Mouse (Mus musculus): Measurements from ENCODE around the gene Nfatc4. TPM values are rescaled to one million over a fixed set of nuclear protein-coding genes. Genes with fewer than 3 reads are reported as not detected.
A peak's percentile ranks its signal among the peaks of the same experiment; 100 is the strongest.

Gene Nfatc4
- total RNA-seq (2015) (not detected in 2 replicates), total RNA-seq (2017) (not detected in 2 replicates)

DNA sequence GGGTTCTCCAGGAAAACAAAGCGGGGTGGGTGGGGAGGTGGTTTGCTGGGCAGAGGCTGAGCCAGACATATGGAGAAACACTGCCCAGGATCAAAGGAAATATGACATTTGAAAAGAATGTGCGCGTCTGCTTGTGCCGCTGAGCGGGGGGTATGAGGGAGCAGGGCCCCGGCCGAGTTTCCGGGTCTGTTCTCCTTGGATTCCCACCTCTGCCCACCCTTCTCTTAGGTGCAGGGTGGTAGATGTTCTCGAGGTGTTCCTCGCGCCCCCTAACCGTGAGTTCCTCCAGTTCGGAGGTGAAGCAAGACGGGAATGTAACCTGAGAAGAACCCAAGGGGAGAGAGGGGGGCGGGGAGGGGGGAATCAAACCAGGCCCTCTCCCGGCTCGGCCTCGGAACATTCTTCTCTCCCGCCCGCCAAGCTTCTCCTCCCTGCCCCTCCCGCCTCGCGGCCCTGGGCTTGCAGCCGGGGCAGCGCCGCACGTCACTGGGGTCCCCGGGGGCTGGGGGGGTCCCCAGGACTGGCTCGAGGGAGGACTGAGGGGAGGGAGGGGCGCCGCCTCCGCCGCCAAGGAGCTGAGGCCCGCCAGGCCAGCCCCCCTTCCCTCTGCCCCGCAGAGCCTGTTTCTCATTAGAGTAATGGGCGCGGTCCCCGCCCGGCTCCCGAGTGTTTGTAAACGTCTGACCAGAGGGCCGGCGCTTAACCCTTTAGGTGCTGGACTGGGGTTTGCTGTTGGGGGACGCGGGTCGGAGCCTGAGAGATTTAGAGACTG is at the start of gene Nfatc4:
Gene Nfatc4, plus strand, starts transcription at position 154 of the 772 bp plus-strand sequence.
- no peak for ATAC-seq (replicated peaks; ENCODE audit: poor library complexity)

DNA sequence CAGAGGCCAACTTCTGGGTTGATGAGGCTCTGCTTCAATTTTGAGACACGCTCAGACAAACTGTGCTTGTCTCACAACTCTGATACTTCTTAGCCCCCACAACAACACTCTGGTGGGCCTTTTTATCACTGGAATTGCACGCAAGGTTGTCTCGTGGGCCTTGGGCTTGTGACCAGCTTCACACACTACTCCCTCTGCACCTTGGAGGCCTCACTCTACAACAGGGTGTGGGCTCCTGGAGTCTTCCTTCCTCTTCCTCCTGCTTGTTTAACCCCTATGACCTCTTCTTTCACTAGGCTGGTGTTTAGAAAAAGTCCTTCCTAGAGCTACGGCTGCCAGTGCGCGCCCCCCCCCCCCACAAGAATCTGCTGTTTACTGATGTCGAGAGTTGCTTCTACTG is 46.2 kb upstream of the Nfatc4 start:
- no peak for ATAC-seq (replicated peaks; ENCODE audit: poor library complexity)

DNA sequence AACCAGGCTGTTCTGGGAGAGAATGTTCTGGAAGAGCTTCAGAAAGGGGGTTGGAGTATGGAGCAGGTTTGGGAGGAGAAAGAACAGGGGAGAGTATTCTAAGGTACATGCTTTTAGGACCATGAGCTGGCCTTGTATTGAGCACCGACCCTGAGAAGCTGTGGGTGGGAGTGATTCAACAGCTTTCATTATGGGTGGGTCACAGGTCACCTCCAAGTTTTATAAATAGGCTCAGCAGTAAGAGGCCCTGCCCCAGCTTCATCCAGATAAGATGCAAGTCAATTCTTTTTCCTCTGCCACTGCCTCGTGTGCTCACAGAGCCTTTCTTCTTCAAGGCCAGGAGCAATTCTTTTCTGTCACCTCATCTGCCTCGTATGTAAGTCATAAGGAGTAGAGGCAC is 45.8 kb upstream of the Nfatc4 start:
- ATAC-seq (replicated peaks; ENCODE audit: poor library complexity) = no peak

DNA sequence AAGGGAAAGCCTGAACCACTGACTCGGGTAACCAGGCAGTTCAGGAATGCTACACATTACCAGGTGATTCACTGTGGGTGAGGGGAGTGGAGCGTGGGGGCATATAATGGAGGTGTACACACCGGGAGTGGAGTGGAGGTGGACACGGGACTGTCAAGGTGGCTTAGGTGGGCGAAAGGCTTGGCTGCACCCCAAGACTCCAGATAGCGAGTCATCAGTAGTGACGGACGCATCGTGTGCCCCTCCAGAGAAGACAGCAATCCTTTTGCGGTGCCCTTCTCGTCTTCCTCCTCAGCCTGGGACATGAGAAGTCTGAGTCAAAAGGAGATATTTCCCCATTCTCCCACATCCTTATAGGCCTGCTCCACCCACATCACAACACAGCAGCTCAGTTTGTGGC is 45.1 kb upstream of the Nfatc4 start:
- no peak for ATAC-seq (replicated peaks; ENCODE audit: poor library complexity)

DNA sequence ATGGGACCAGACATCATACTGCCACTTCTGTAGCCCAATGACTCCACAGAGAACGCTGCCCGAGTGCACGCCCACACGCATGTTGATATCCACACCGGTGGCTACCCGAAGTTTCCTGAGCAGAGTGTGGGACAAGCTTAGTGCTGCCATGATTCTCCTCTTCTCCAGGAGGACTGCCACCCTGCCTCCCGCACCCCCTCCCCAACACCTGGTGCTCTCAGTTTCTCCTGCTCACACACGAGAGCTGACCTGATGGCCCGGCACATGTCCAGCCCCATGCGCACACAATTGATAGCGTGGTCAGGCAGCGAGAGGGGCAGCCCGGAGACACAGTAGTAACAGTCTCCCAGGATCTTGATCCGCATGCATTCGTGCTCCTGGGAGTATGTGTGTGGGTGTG is 44.3 kb upstream of the Nfatc4 start:
- ATAC-seq (replicated peaks; ENCODE audit: poor library complexity) = no peak

DNA sequence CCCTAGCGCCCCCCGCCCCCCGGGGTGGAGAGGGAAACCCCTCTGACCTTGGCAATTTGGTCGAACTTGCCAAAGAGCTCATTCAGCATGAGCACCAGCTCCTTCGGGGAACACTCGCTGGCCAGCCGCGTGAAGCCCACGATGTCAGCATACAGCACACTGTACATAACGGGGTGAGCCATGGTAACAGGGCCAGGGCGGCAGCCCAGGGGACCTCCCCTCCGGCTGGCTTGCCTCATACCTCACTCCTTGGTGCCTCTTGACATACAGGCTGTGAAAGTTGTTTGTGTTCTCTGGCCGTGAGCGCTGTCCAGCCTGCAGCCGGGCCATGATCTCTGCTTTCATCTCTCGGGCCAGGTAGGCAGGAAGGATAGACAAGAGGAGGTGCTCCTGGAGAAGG is 43.3 kb upstream of the Nfatc4 start:
- no peak for ATAC-seq (replicated peaks; ENCODE audit: poor library complexity)

DNA sequence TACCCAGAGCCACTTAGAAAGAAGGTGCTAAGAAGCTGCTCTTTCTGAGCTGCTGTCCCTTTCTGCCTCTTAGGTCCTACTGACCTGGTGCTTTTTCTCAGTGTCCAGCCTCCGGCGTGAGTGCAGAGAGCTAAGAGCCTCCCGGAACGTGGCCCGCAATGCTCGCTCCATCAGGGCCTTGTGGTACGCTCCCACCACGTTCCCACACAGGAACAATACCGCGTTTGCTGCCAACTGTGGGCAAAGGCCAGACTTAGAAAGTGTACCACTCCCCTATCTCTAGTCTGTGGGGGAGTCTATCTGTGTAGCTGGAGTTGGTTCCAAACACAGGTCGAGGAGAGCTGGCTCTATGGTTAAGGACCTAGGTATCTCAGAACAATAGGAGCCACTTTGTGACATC is 42.2 kb upstream of the Nfatc4 start:
- no peak for ATAC-seq (replicated peaks; ENCODE audit: poor library complexity)

DNA sequence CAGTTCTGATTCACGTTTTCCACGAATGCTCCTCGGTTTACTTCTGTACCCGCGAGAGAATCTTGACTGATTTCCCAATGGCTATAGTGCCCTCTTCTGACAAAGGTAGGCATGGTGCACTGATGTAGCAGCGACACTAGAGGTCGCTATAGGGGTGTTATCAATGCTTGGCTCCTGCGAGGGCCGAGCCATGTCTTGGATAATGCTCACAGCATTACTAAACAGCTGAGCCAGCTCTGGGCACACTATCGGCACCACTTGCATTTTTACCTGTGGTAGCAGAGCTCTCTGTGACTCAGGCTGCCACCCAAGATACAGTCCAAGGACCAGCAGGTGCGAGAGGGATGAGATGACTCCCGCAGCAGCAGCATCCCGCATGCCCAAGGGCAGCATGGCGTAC is 41.6 kb upstream of the Nfatc4 start:
- peak; percentile 96 for ATAC-seq (replicated peaks; ENCODE audit: poor library complexity)

DNA sequence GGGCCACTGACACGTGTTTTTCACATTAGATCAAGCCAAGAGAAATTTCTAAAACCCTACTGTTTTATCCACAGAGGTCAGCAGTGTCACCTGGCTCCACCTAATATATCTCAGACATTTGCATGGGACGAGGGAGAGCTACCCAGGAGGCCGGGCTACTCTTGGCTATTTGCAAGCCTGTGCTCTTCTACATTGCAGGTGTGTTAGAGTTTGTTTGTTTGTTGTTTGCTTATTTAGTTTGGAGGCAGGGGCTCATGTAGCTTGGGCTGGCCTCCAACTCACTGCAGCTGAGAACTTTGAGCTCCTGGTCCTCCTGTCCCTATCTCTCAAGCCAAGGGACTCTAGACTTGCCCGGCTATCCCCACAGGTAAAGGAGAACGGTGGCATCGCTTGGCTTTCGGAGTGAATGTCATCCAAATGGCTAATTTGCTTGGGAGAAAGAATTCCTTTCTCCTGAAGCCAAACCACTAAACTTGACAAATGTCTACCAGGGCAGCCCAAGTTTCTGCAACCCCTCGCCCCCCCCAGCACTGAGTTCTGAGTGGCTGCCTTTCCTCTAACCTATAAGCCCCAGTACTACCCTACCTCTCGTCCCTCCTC is 40.5 kb upstream of the Nfatc4 start:
- no peak for ATAC-seq (replicated peaks; ENCODE audit: poor library complexity)

DNA sequence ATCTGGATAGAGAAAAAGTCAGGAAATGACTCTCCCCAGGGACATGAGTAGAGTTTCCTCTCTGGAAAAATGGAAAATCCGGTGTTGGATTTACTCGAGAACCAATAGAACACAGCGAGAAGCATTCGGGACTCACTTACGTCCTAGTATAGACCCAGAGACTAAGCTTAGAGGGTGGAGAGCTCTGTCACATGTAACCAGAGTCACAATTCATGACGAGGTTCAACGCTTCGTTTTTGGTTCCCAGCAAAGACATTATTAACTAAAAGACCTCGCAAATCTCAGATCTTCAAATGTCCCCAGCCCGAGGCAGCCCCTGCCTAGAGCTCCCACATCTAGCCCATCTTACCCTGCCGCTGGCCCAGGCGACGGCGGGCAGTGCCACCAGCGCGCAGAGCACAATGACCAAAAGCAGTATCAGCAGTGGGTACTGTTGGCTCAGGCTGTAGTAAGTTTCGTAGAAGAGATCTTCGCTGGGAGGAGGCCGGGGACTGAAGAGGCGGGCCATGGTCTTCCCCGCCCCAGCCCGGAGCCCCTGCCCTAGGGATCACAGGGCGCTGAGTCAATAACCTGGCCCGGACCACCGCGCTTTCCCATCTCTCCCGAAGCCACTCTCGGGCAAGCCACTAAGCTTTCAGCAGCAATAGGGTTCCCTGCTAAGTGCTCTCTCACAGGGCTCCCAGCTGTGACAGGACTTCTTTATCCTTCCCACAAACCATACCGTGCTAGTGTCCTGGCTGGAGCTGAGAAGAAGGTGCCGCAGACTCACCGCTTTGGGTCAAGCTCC is 39.6 kb upstream of the Nfatc4 start:
- no peak for ATAC-seq (replicated peaks; ENCODE audit: poor library complexity)

DNA sequence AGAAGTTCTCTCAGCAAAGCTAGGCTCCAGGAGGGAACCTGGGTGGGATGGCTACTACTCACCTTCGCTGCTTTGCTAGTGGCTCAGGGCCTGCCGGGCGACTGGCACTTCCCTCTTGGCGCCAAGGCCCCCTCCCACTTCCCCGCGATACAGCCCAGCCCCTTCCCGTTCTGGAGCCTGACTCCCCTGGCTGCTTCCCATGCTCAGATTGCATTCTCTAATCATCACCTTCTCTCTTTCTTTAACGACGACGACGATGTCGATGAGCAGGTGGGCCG is 39.0 kb upstream of the Nfatc4 start, which contains the start of gene Adcy4:
Gene Adcy4, minus strand, starts transcription at position 138 of the 278 bp plus-strand sequence.
- no peak for ATAC-seq (replicated peaks; ENCODE audit: poor library complexity)

DNA sequence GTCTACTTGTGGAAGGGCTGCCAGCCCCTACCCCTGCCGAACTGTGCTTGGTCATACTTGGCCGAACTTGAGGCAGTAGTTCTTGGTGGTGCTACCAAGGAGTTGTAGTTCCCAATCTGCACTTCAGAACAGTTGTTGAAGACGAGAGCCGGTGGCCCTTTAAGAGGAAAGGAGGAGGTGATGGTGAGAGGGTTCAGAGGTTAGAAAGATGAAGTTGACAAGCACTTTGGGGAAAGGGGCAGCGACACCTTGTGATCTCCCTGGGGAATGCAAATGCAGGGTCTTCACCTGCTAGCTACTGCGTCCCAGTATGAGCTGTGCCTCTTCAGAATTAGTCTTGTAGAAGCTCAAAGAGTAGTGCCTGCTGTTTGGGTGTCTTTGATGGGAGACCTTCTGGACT is 37.7 kb upstream of the Nfatc4 start:
- no peak for ATAC-seq (replicated peaks; ENCODE audit: poor library complexity)

DNA sequence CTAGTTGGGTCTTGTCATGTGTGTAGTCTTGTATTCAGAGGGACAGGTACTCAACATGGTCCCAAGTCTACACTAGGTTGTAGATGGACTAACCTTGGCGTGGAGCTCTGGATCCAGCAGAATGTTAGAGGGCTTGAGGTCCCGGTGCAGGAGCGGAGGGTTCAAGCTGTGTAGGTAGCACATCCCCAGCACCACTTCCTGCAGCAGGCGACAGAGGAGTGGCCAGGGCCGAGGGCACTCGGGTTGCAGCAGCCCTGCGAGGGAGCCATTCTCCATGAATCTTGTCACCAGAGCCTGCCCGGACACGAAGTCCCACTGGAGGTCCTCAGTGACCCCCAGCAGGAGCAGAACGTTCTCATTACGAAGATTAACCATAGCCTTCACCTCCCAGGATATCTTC is 35.2 kb upstream of the Nfatc4 start:
- ATAC-seq (replicated peaks; ENCODE audit: poor library complexity) = no peak

DNA sequence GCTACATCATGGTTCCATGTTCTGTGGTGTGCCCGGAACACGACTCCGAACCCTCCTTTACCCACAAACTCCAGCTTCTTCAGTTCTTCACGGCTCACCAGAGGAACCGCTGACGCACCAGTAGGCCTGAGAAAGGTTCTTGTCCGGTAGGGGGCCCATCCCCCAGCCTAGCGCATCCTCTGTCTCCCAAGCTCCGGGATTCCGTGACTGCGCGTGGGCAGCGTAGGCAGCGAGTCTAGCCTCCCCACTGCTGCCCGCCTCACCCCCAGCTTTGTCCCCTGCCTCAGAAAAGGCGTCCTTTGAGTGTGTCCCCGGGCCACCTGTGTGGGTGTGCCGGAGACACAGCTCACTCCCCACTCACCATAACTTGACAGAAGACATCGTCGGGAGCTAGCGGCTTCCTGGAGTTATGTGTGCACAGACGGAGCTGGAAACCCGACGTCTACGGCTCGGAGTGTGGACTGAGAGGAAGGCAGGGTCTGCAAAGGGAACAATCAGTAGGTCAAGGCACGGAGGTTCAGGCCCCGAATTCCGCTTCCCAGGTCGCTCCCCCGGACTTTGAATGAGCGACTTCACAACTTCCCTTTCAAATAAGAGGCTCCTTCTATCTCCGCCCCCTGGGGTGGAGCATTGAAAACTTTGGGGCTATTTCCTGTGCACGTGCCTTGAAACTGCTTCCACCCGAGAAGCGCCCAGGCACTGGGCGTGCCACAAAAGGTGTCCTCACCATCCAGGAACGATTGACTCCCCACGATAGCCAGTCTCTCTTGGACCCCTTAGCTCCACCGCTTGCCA is 34.5 kb upstream of the Nfatc4 start, which contains the start of gene Ripk3:
Gene Ripk3, minus strand, starts transcription at position 610 of the 795 bp plus-strand sequence.
- ATAC-seq (replicated peaks; ENCODE audit: poor library complexity) = peak; percentile 89

DNA sequence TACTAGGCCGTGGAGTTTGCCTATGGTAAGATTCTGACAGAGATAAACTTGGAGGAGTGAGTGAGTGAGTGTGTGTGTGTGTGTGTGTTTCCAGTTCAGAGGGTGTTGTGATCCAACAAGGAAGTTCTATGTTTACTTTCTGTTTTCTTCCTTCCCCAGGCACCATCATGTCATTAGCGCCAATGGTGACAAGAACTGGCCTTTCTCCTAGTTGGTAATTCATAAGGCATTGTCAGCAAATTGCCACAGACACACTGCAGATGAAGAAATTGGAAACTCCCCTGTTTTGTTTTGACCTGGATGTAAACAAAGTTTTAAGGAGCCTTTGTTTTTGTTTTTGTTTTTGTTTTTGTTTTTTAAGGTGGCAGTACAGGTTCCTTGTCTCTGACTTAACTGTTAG is 29.5 kb upstream of the Nfatc4 start:
- no peak for ATAC-seq (replicated peaks; ENCODE audit: poor library complexity)

DNA sequence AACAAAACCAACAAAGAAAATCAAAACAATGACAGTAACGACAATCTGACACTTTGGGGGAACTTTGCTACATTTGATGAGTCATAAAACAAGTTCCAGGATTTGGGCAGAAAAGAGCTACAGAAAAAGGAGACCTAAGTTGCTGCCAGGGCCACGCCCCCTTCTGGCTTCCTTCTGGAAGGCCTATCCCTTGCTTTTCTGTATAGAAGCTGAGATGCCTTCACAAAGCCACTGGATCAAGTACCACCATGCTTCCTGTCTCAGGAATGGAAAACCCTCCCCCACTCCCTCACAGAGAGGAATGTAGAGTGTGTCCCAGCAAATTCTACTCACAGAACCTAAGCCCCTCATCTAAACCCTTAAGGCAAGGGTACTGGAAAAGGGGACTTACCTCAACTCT is 29.0 kb upstream of the Nfatc4 start:
- ATAC-seq (replicated peaks; ENCODE audit: poor library complexity) = no peak

DNA sequence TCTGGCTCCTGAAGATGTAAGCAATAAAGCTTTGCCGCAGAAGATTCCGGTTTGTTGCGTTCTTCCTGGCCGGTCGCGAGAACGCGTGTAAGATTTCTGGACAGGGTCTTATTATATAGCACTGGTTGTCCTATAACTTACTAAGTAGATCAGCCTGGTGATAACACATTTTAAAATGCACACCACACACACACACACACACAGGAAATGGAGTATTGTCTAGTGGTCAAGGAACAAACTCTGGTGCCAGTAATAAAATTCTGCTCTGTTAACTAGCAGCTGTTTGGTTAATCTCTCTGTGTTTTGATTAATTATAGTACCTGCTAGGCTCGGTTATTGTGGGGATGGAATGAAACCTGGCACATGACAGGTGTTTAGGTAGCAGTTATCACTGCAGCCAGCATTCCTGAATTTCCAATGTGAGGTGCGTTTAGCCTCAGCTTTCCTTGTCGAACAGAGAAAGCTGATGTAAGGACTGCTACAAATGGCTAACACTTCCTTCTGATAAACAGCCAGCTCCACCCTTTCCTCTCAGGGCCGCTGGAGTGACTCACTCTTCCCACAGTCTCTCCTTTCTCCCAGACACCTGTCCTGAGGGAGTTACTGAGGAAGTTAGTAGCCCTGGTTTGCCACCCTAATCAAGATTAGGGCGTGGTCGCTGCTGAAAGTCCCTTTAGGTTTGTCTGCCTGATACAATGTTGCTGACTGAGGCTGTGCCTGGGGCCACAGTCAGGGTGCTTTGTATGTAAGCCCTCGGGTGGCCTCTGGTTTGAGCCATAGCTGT is 27.4 kb upstream of the Nfatc4 start:
- peak; percentile 37; the same call in 1 of the 2 replicates for ATAC-seq (replicated peaks; ENCODE audit: poor library complexity)

DNA sequence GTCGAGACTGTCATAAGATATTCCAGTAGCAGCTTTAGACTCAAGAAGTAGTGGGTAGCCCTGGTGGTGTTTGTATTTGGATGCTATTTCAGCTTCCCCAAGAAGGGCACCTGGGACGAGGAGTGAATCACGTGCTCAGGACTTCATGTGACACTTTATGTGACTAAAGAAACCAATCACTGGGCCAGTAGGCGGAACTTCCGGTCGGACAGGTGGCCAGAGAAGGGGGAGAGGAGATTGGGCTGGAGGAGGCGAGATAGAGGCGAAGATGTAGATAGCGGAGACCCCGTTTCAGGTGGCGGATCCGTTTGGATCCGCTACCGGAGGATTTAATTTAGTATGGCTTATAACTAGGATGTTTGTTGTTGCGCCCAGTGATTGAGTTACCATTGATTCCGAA is 8.1 kb upstream of the Nfatc4 start:
- ATAC-seq (replicated peaks; ENCODE audit: poor library complexity) = no peak

DNA sequence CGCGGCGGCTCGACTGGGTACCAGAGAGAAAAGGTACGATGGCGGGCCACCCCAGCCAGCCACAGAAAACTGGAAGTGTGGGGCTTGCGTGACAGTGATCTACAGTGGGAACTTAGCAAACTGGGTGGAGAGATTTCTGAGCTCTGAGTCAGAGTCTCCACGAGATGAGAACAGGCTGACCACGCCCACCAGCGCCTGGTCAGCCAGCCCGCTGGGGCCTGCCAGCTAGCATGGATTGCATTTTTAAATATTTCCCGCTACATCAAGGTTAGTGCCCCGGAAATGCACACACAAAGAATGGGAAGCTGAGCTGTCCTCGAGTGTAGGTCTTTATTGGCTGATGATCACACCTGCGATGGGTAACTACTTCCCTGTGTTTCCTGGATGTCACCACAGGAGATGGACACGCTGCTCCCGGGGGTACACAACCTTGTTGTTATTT is 7.6 kb upstream of the Nfatc4 start:
- ATAC-seq (replicated peaks; ENCODE audit: poor library complexity) = no peak

DNA sequence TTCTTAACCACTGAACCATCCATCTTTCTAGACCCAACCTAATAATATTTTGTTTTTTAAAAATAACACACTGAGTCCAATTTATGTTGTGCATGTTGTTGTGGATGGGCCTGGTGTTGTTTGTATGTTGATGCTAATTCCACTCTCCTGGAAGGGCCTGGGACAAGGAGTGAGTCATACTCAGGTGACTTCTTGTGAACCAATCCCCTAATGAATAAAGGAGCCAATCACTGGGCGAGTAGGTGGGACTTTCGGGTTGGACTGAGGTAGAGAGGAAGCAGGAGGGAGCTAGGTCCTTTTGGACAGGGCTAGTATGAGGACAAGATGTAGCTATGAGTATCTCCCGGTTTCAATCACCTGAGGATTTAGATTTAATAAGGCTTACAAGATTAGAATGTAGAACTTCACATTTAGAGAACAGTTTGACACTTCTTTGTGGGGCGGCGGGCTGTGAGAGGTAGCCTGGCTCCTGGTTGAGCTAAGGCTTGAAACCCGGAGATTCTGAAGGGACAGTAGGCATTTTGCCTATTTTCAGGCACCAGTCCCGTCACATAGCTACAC is 3.0 kb upstream of the Nfatc4 start:
- ATAC-seq (replicated peaks; ENCODE audit: poor library complexity) = no peak

Measured in megakaryocyte progenitor cell, adult 5-6 weeks (primary cell).